Mouse (Mus musculus) gastrocnemius, postnatal 4 days (tissue): ENCODE measurements at regions not wholly inside any gene's neighbourhood (a gene's known extent, or its start where the extent isn't known, plus 50 kb on each side); places are given as distances from the start of the nearest gene placed in this dataset.

Source experiments
- DNase-seq, 2 experiments: peaks; one replicate each; pipeline ENCODE4 v3.0.0; 2021 to 2022; ENCODE audit warnings: low spot score in 2 of 2, mixed read lengths in 2 of 2

DNA sequence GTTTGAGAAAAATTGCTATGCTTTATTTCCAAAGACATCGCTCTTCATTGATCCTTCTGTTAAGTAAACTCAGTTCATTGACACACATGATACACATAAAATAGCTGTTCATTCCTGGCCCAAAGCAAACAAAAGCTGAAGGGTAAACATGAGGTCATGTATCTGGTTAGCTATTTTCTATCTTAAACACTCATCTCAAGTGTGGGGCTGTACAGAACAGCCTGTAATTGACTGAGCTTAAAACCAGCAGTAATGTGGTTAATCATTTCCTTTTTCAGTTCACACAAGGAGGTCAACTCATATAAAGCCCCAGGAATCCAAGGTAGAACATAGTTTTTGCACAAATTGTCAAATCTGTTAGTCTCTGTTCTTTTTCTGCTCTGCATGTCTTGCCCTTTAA is 94.5 kb downstream of the Cldn17 start:
- no peak for DNase-seq

DNA sequence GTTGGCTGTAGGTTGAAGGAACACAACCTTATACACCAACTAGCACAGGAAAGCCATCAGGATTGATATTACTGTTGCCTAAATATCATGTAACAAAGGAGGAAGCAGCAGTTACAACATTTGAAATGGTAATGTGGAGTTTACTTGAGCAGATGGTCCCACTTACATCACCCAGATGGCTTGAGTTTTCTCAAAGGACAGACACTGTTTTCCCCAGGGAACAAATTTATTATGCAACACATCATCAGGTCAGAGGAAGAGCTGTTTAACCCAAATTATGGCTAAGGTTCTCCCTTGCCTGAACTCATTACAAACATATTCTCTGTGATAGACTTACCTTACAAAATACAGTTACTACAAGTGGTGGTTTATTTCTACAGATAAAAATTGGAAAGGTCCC is 98.6 kb downstream of the Cldn17 start:
- DNase-seq: no peak

DNA sequence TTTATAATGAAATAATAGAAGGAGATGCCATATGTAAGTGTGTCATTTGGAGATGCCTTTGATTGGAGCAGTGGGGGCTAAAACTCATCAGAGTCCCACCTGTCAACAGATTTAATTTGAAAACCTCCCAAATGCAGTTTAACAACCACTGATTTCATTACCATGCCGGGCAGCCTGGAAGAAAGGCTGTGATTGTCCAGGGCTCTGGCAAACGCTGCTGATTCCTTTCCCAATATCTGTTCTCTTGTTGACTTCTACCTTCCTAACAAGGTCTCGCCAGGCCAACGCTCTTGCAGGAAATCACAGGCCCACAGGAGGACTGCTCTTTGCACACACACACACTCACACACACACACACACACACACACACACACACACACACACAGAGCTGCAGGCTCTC is 102.4 kb downstream of the Cldn17 start:
- DNase-seq: no peak

DNA sequence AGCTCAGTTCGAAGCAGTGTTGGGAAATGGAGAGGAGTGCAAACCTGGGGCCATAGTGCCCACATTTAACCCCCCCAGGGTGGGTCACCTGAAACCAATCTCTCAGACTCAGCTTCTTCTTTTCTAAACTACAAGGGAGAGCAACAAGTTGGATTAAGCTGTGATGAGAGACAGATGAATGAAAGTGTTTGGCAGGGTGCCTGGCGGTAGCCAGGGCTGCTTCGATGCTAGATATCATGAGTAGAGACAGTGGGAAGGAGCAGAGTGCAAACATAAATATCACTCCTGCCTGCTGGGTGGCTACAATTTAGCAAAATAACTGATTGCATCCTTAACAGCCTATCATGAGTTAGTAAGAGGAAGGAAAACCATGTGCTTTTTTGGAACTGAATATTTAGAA is 106.9 kb downstream of the Cldn17 start:
- no peak for DNase-seq

DNA sequence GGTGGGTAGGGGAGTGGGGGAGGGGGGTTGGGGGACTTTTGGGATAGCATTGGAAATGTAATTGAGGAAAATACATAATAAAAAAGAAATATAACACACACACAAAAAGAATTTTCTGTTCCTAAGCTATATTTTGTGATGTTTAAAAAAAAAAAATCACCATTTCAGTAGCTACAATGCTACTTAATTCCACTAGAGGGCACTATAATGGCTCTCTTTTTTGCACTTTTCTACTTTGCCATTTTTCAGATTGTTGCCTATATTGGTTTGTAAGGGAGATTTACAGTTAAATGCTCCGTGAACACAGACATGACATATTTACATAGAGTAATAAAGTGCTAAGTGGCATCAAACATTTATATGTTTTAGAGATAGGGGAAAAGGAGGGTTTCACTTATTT is 102.7 kb upstream of the Grik1 start:
- DNase-seq: no peak

DNA sequence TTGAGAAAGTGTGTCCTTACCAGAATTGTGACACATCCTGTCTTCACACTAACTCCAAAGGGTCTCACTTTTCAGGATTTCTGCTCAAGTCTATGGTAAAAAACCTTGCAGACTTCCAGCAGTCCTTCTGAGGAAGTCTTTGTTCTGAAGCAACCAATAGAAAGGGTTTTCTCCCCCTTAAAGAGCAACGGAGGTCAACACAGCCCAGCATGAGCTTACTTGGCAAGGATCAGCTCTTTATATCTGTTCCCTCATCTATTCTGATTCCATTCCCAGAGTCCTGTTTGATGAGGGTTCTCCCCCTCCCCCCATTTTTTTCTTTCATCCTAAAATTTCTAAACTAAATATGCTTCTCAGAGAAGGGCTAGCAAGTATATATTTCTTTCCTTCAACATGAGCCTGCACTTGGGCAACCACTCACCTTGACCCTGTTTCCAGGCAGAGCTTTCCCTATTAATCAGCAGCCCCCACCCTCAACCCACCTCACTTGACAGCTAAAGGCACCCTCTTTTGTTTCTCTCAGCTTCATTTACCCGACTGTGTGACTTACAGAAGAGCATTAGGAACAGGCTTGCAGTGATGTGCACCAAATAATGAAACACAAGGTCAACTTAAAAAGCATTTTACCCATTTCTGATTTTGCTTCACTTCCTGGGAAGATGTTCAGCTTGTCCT is 91.7 kb upstream of the Grik1 start:
- no peak for DNase-seq

DNA sequence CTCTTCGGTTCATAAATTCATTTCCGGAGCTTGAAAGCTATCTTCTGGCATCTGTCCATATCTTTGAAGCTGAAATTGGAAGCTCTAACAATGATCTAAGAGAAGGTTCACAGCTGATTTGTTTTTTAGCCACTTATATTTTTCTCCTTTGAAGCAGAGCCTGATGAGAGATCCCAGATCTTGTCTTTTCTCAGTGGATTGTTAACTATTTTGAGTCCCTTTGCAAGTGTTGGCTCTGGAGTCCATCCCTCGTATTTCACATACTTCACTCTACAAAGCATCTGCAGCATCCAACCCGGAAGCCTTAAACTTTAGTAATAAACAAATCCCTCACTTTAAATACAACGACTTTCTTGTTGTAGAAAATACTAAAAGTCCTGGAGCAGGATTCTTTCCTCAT is 85.6 kb upstream of the Grik1 start:
- DNase-seq: no peak

DNA sequence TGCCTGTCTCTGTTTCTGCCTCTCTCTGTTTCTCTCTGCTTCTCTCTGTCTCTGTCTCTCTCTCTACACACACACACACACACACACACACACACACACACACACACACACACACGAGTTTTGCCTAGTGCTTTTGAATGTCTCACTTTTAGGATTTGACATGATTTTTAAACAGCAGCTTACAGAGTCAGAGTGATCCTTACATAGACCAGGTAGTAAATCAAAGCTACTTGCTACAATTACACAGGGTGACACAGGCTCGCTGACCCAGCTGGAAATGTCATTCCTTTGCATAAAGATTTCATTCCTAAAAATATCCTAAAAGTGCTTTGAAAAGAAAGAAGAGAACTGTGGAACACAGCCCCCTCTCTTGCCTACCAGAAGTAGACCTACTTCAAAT is 84.5 kb upstream of the Grik1 start:
- DNase-seq: no peak

DNA sequence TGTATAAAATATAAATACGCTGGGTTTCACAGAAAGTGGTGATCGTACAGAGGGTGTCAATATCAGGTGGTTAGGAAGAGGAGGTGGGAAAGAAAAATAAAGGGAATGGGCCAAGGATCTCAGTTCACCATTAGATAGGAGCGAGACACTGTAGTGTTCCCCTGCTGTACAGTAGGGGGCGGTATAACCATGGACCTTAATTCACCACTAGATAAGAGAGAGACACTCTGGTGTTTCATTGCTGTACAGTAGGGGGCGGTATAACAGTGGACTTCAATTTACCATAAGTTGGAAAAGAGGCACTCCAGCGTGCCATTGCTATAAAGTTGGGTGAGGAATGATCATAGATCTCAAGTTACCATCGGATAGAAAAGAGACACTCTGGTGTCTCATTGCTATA is 82.0 kb upstream of the Grik1 start:
- DNase-seq: peak in 1 of 2 experiments; percentile 8

DNA sequence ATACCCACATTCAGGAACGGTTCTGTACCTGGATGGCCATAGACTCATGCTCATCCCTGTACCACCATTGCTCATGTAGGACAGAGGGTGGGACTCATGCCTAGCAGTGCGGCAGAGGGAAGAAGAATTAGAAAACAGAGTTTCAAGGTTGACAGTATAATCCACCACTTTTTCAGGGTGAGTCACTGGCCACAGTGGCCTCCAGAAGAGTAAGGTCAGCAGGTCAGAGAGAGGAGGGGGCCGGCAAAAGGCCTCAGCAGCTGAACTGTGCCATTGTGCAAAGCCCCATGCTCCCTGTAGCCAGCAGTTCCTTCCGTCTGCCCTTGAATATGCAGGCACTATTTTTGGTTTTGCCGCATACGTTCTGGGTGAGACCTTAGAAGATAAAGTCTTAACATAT is 78.1 kb upstream of the Grik1 start:
- DNase-seq: no peak

DNA sequence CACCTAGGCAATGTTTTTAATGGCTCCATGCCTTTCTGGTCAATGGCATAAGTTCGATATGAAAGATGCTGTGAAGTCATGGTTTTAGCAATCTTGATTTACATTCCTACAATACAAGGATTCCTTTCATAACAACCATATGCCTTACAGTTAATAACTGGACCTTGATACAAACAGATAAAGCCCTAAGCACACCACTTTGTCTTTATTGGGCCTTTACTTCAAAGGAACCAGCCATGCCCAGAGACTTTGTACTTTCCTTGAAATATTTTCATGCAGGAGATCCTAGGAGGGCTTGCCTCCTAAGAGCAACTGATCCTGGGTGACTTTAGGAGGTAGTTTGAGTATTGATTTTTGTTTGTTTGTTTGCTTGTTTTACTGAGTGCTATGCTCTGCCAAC is 77.1 kb upstream of the Grik1 start:
- no peak for DNase-seq

DNA sequence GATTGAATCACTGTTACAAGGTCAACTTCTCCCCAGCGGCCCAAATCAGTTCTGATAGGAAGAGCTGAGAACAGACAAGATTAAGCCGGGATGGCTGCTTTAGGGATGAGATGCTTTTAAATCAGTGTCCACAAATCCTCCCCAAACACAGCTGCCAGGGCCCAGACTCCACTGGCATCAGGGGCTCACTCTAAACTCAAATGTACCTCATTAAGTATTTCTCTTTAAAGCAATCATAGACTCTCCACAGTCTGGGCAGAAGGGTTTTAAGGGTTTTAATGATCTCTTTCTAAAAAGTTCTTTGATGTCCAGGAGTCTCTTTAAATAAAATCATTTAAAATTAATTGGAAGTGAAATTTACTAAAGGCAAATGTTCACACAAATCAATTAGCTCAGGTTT is 70.0 kb upstream of the Grik1 start:
- no peak for DNase-seq
